Mouse (Mus musculus) forebrain, postnatal 0 days (tissue): ENCODE measurements around the gene Cyp2s1. TPM values are rescaled to one million over a fixed set of nuclear protein-coding genes. Genes with fewer than 3 reads are reported as not detected.

Source experiments
- ATAC-seq: fragments of 200-750 bp; cut with Nextera tagmentation; 2 replicates; pipeline ENCODE4 v1.8.0; 2017; ENCODE audit warnings: mild to moderate bottlenecking, moderate library complexity
- DNase-seq: peaks from one replicate; pipeline ENCODE4 v3.0.0-alpha.2; 2015
- H3K27ac ChIP-seq: fragments of 300-500 bp; sonication (generic); 2 replicates; pipeline ENCODE4 v1.5.1; 2014; ENCODE audit warnings: low read depth, mild to moderate bottlenecking, antibody characterized with exemption, low read length, moderate library complexity, mixed read lengths
- H3K27me3 ChIP-seq: fragments of 300-500 bp; sonication (generic); 2 replicates; pipeline ENCODE4 v1.6.1; 2014; ENCODE audit warnings: mild to moderate bottlenecking, low read length, mixed read lengths; ENCODE audit not compliant: insufficient read depth
- H3K36me3 ChIP-seq: fragments of 300-500 bp; sonication (generic); 2 replicates; pipeline ENCODE4 v1.6.1; 2014; ENCODE audit warnings: mild to moderate bottlenecking, moderate library complexity; ENCODE audit not compliant: insufficient read depth
- H3K4me1 ChIP-seq: fragments of 300-500 bp; sonication (generic); 2 replicates; pipeline ENCODE4 v1.6.1; 2014; ENCODE audit warnings: antibody characterized with exemption; ENCODE audit not compliant: insufficient read depth
- H3K4me2 ChIP-seq: fragments of 300-500 bp; sonication (generic); 2 replicates; pipeline ENCODE4 v1.6.1; 2014; ENCODE audit warnings: low read depth, mild to moderate bottlenecking, moderate library complexity
- H3K4me3 ChIP-seq: fragments of 300-500 bp; sonication (generic); 2 replicates; pipeline ENCODE4 v1.5.1; 2014; ENCODE audit warnings: low read depth, low read length, mixed read lengths
- H3K9ac ChIP-seq: fragments of 300-500 bp; sonication (generic); 2 replicates; pipeline ENCODE4 v1.6.1; 2014; ENCODE audit warnings: mild to moderate bottlenecking
- H3K9me3 ChIP-seq: fragments of 300-500 bp; sonication (generic); 2 replicates; pipeline ENCODE4 v1.6.1; 2016; ENCODE audit warnings: low read length
- CTCF ChIP-seq: sonication (generic); IDR thresholded peaks from 2 replicates; pipeline ENCODE4 v1.5.1; 2016; ENCODE audit warnings: antibody characterized with exemption, control low read depth, low read depth
- WGBS: fragments of 180-500 bp; shearing (Covaris S2); extraction: QIAGEN DNeasy Blood & Tissue Kit; methylation state at CpG from one replicate; pipeline ENCODE4 v1.1.7; 2014; 5-methylcytosine and 5-hydroxymethylcytosine counted together
- polyA plus RNA-seq: library from polyadenylated mRNA; unstranded; fragments of >200 nt; fragmentation: Nextera tagmentation; extraction: Ambion mirVana; gene quantifications from 2 replicates; pipeline ENCODE4 v1.2.1, GENCODE M21; 2015
- total RNA-seq: library from RNA; depleted of rRNA; stranded (reverse); fragments of >200 nt; gene quantifications from 2 replicates; pipeline ENCODE4 v1.2.3, GENCODE M21; 2014; rRNA removed

The Cyp2s1 gene
- total RNA-seq (1.2 and 2.0 TPM in 2 replicates), polyA plus RNA-seq (1.4 and 1.9 TPM in 2 replicates)

- Histone ChIP-seq H3K9ac (peak within 1 kb of the TSS; percentile 58), H3K27ac (no peak within 1 kb of the TSS), H3K4me3 (peak within 1 kb of the TSS; percentile 47), H3K4me1 (no peaks in the 10 kb centered on the region), H3K36me3 (no peaks in the 10 kb centered on the region), H3K9me3 (no peaks in the 10 kb centered on the region), H3K4me2 (peak within 1 kb of the TSS; percentile 83), H3K27me3 (peaks cover 4% of the 10 kb centered on the region)
- no peak for TF ChIP-seq CTCF
- ATAC-seq = peak; percentile 51
- 2% methylated on average over 40 of the region's 40 CpGs for WGBS
- peak; percentile 21 for DNase-seq
Observed at GRCm38 (mm10) chr7:25816241-25816919, at the start of gene Cyp2s1. Cyp2s1 (minus strand) TSS chr7:25816913.

- no peaks in the 10 kb centered on the region for H3K9me3 ChIP-seq
- TF ChIP-seq CTCF = no peak
- H3K4me2 ChIP-seq = no peak overlapping the region
- H3K27me3 ChIP-seq = no peaks in the 10 kb centered on the region
- H3K9ac ChIP-seq = no peak overlapping the region
- no peak overlapping the region for H3K27ac ChIP-seq
- DNase-seq (no peak), ATAC-seq (no peak)
- no peak overlapping the region for H3K4me3 ChIP-seq
- H3K36me3 ChIP-seq = no peaks in the 10 kb centered on the region
- H3K4me1 ChIP-seq = no peaks in the 10 kb centered on the region
- WGBS = 35% methylated on average over 5 of the region's 5 CpGs
Observed at GRCm38 (mm10) chr7:25864861-25865260, 48.1 kb upstream of the Cyp2s1 start.

- DNase-seq = no peak
- no peaks in the 10 kb centered on the region for H3K27me3 ChIP-seq
- WGBS = 75% methylated on average over 3 of the region's 3 CpGs
- H3K27ac ChIP-seq = no peak overlapping the region
- ATAC-seq = no peak
- no peak overlapping the region for H3K4me2 ChIP-seq
- no peaks in the 10 kb centered on the region for H3K9me3 ChIP-seq
- H3K4me3 ChIP-seq = no peak overlapping the region
- TF ChIP-seq CTCF = no peak
- H3K9ac ChIP-seq = no peak overlapping the region
- no peaks in the 10 kb centered on the region for H3K4me1 ChIP-seq
- H3K36me3 ChIP-seq = no peaks in the 10 kb centered on the region
Observed at GRCm38 (mm10) chr7:25863756-25864155, 47.0 kb upstream of the Cyp2s1 start.

GRCm38 (mm10) chr7:25862365-25862764 lies 45.7 kb upstream of the Cyp2s1 start:
- no peak for TF ChIP-seq CTCF
- ATAC-seq = no peak

GRCm38 (mm10) chr7:25859962-25860870 lies 43.5 kb upstream of the Cyp2s1 start:
- 27% methylated on average over 9 of the region's 9 CpGs for WGBS
- Histone ChIP-seq H3K36me3 (no peaks in the 10 kb centered on the region), H3K4me3 (no peak overlapping the region), H3K9me3 (no peaks in the 10 kb centered on the region), H3K4me1 (no peaks in the 10 kb centered on the region), H3K27ac (no peak overlapping the region), H3K4me2 (no peak overlapping the region), H3K9ac (no peak overlapping the region), H3K27me3 (no peaks in the 10 kb centered on the region)
- DNase-seq = no peak
- peak; percentile 19; the same call in 1 of the 2 replicates for TF ChIP-seq CTCF
- ATAC-seq = no peak

More at GRCm38 (mm10) chr7:25862365-25862764, 45.7 kb upstream of the Cyp2s1 start:
- Histone ChIP-seq H3K4me2 (no peak overlapping the region), H3K36me3 (no peaks in the 10 kb centered on the region), H3K27me3 (no peaks in the 10 kb centered on the region), H3K27ac (no peak overlapping the region), H3K4me3 (no peak overlapping the region), H3K4me1 (no peaks in the 10 kb centered on the region), H3K9me3 (no peaks in the 10 kb centered on the region), H3K9ac (no peak overlapping the region)
- 86% methylated on average over 2 of the region's 2 CpGs for WGBS
- DNase-seq = no peak

GRCm38 (mm10) chr7:25855082-25855481 lies 38.4 kb upstream of the Cyp2s1 start:
- TF ChIP-seq CTCF = peak; percentile 69
- H3K27ac ChIP-seq = no peak overlapping the region
- DNase-seq (peak; percentile 25), ATAC-seq (no peak)
- H3K4me3 ChIP-seq = no peak overlapping the region
- H3K27me3 ChIP-seq = no peaks in the 10 kb centered on the region
- H3K4me2 ChIP-seq = no peak overlapping the region
- H3K4me1 ChIP-seq = no peaks in the 10 kb centered on the region
- H3K9ac ChIP-seq = no peak overlapping the region
- H3K36me3 ChIP-seq = no peaks in the 10 kb centered on the region
- WGBS = 39% methylated on average over 8 of the region's 8 CpGs
- H3K9me3 ChIP-seq = no peaks in the 10 kb centered on the region

- 24% methylated on average over 11 of the region's 11 CpGs for WGBS
- Histone ChIP-seq H3K4me3 (peak overlapping the region; percentile 50), H3K4me1 (no peaks in the 10 kb centered on the region), H3K4me2 (peak overlapping the region; percentile 57), H3K27ac (no peak overlapping the region; the same call in 1 of the 2 replicates), H3K36me3 (no peaks in the 10 kb centered on the region), H3K9me3 (no peaks in the 10 kb centered on the region), H3K9ac (peak overlapping the region; percentile 54), H3K27me3 (no peaks in the 10 kb centered on the region)
- ATAC-seq (peak; percentile 55), DNase-seq (no peak)
- TF ChIP-seq CTCF = no peak
Observed at GRCm38 (mm10) chr7:25848444-25848812, 31.7 kb upstream of the Cyp2s1 start.
